Mouse (Mus musculus) heart, embryonic 15.5 days (tissue): ENCODE measurements around the gene Serf2. TPM values are rescaled to one million over a fixed set of nuclear protein-coding genes. Genes with fewer than 3 reads are reported as not detected.
"Not testable (repeated sequence)": the region's sequence is repeated elsewhere in the genome, so short reads cannot be mapped to it uniquely, and the experiment has no call there.

Experiments
- ATAC-seq: fragments of 200-750 bp; cut with Nextera tagmentation; replicated peaks from 2 replicates; pipeline ENCODE4 v1.8.0; 2017; ENCODE audit warnings: low read depth, moderate TSS enrichment; ENCODE audit not compliant: insufficient number of reproducible peaks, insufficient read depth, low FRiP score
- H3K27ac ChIP-seq: fragments of 300-500 bp; sonication (generic); 2 replicates; pipeline ENCODE4 v1.5.1; 2015; ENCODE audit warnings: mild to moderate bottlenecking, inconsistent platforms
- H3K27me3 ChIP-seq: fragments of 300-500 bp; sonication (generic); 2 replicates; pipeline ENCODE4 v1.6.1; 2015; ENCODE audit warnings: inconsistent platforms
- H3K36me3 ChIP-seq: fragments of 300-500 bp; sonication (generic); 2 replicates; pipeline ENCODE4 v1.6.1; 2015; ENCODE audit warnings: mild to moderate bottlenecking, inconsistent platforms
- H3K4me1 ChIP-seq: fragments of 300-500 bp; sonication (generic); replicated peaks from 2 replicates; pipeline ENCODE4 v1.6.1; 2015; ENCODE audit warnings: inconsistent platforms
- H3K4me2 ChIP-seq: fragments of 300-500 bp; sonication (generic); 2 replicates; pipeline ENCODE4 v1.6.1; 2015; ENCODE audit warnings: inconsistent platforms, mild to moderate bottlenecking, moderate library complexity
- H3K4me3 ChIP-seq: fragments of 300-500 bp; sonication (generic); 2 replicates; pipeline ENCODE4 v1.5.1; 2015; ENCODE audit warnings: mild to moderate bottlenecking, inconsistent platforms
- H3K9ac ChIP-seq: fragments of 300-500 bp; sonication (generic); 2 replicates; pipeline ENCODE4 v1.6.1; 2015; ENCODE audit warnings: mild to moderate bottlenecking, inconsistent platforms
- H3K9me3 ChIP-seq: fragments of 300-500 bp; sonication (generic); replicated peaks from 2 replicates; pipeline ENCODE4 v1.6.1; 2016; ENCODE audit warnings: inconsistent platforms
- WGBS: fragments of 180-500 bp; shearing (Covaris S2); methylation state at CpG from one replicate; pipeline ENCODE4 v1.1.7; 2015; ENCODE audit warnings: mixed read lengths; 5-methylcytosine and 5-hydroxymethylcytosine counted together
- polyA plus RNA-seq: library from polyadenylated mRNA; unstranded; fragments of >200 nt; fragmentation: Nextera tagmentation; extraction: Ambion mirVana; gene quantifications from 2 replicates; pipeline ENCODE4 v1.2.1, GENCODE M21; 2015

Gene Serf2
- polyA plus RNA-seq, 1 experiment from 2014 or later: 549 TPM

GRCm38 (mm10) chr2:121473301-121474179 is 24.5 kb downstream of the Serf2 start, which contains the start of gene Mfap1b:
TSS of gene Mfap1b (minus strand) at chr2:121474067.
- H3K9me3 ChIP-seq, H3K27me3 ChIP-seq, H3K4me1 ChIP-seq, H3K36me3 ChIP-seq: not testable (repeated sequence)
- peak within 1 kb of the TSS; percentile 67 for H3K9ac ChIP-seq
- peak within 1 kb of the TSS; percentile 62 for H3K27ac ChIP-seq
- H3K4me3 ChIP-seq: peak within 1 kb of the TSS; percentile 69
- peak; percentile 79 for ATAC-seq
- WGBS: 5% methylated on average over 41 of the region's 41 CpGs
- H3K4me2 ChIP-seq: peak within 1 kb of the TSS; percentile 75

GRCm38 (mm10) chr2:121474180-121474535 is 25.2 kb downstream of the Serf2 start:
- WGBS: 26% methylated on average over 8 of the region's 8 CpGs
- H3K27ac ChIP-seq: peak overlapping the region; percentile 62

GRCm38 (mm10) chr2:121475306-121475705 is 26.3 kb downstream of the Serf2 start:
- WGBS: 94% methylated on average over 2 of the region's 2 CpGs
- H3K9me3 ChIP-seq, H3K27ac ChIP-seq, H3K27me3 ChIP-seq, ATAC-seq, H3K9ac ChIP-seq, H3K4me2 ChIP-seq, H3K4me3 ChIP-seq, H3K36me3 ChIP-seq, H3K4me1 ChIP-seq: not testable (repeated sequence)

More at GRCm38 (mm10) chr2:121474180-121474535, 25.2 kb downstream of the Serf2 start:
- Histone ChIP-seq H3K4me3 (peak overlapping the region; percentile 69), H3K9me3 (no peaks in the 10 kb centered on the region), H3K27me3 (no peaks in the 10 kb centered on the region), H3K4me1 (peaks cover 3% of the 10 kb centered on the region), H3K4me2 (peak overlapping the region; percentile 75), H3K9ac (no peak overlapping the region), H3K36me3 (no peaks in the 10 kb centered on the region)
- ATAC-seq: no peak

- H3K27ac ChIP-seq: no peak overlapping the region
- no peak overlapping the region for H3K9ac ChIP-seq
- no peaks in the 10 kb centered on the region for H3K36me3 ChIP-seq
- H3K4me1 ChIP-seq: peaks cover 3% of the 10 kb centered on the region
- H3K9me3 ChIP-seq: no peaks in the 10 kb centered on the region
- no peak overlapping the region for H3K4me3 ChIP-seq
- no peak overlapping the region for H3K4me2 ChIP-seq
- no peak for ATAC-seq
- 79% methylated on average over 3 of the region's 3 CpGs for WGBS
- H3K27me3 ChIP-seq: no peaks in the 10 kb centered on the region
These were observed 28.7 kb downstream of the Serf2 start for GRCm38 (mm10) chr2:121477491-121478266.

GRCm38 (mm10) chr2:121480498-121480897 is 31.5 kb downstream of the Serf2 start:
- H3K9ac ChIP-seq: no peak overlapping the region
- H3K4me1 ChIP-seq: no peaks in the 10 kb centered on the region
- 59% methylated on average over 3 of the region's 3 CpGs for WGBS
- H3K9me3 ChIP-seq: no peaks in the 10 kb centered on the region
- no peak overlapping the region for H3K4me2 ChIP-seq
- no peak for ATAC-seq
- no peaks in the 10 kb centered on the region for H3K27me3 ChIP-seq
- H3K4me3 ChIP-seq: no peak overlapping the region
- H3K27ac ChIP-seq: no peak overlapping the region
- H3K36me3 ChIP-seq: no peaks in the 10 kb centered on the region

- not testable (repeated sequence) for H3K4me1 ChIP-seq, H3K4me3 ChIP-seq, ATAC-seq, H3K27ac ChIP-seq, H3K4me2 ChIP-seq, H3K9me3 ChIP-seq, H3K36me3 ChIP-seq, H3K27me3 ChIP-seq, H3K9ac ChIP-seq
- WGBS: 82% methylated on average over 13 of the region's 13 CpGs
These were observed 31.9 kb downstream of the Serf2 start for GRCm38 (mm10) chr2:121480916-121481315.

GRCm38 (mm10) chr2:121483576-121483975 is 34.6 kb downstream of the Serf2 start:
- Histone ChIP-seq H3K4me3 (no peak overlapping the region), H3K27ac (no peak overlapping the region), H3K4me2 (no peak overlapping the region), H3K27me3 (no peaks in the 10 kb centered on the region), H3K9ac (no peak overlapping the region), H3K9me3 (no peaks in the 10 kb centered on the region), H3K4me1 (no peaks in the 10 kb centered on the region), H3K36me3 (no peaks in the 10 kb centered on the region)
- no peak for ATAC-seq
- WGBS: 69% methylated on average over 8 of the region's 8 CpGs

- not testable (repeated sequence) for ATAC-seq, H3K27me3 ChIP-seq, H3K9ac ChIP-seq, H3K4me1 ChIP-seq, H3K4me3 ChIP-seq, H3K9me3 ChIP-seq, H3K4me2 ChIP-seq, H3K36me3 ChIP-seq, H3K27ac ChIP-seq
- WGBS: 82% methylated on average over 2 of the region's 2 CpGs
These were observed 35.4 kb downstream of the Serf2 start for GRCm38 (mm10) chr2:121484403-121484802.

GRCm38 (mm10) chr2:121501550-121501949 is 52.6 kb downstream of the Serf2 start:
- not testable (repeated sequence) for H3K9me3 ChIP-seq

GRCm38 (mm10) chr2:121505942-121506882 is 57.2 kb downstream of the Serf2 start, which contains the start of the genes Mfap1a and Wdr76:
TSS of gene Mfap1a (minus strand) at chr2:121506665.
TSS of gene Wdr76 (plus strand) at chr2:121506723.
- 4% methylated on average over 42 of the region's 42 CpGs for whole genome bisulfite sequencing
- not testable (repeated sequence) for H3K9me3 ChIP-seq, H3K27me3 ChIP-seq
- H3K9ac ChIP-seq: peak within 1 kb of the TSS; percentile 79
- H3K4me2 ChIP-seq: peak within 1 kb of the TSS; percentile 78
- H3K4me3 ChIP-seq: peak within 1 kb of the TSS; percentile 71
- peaks cover 16% of the 10 kb centered on the region for H3K4me1 ChIP-seq
- ATAC-seq: peak; percentile 88
- H3K27ac ChIP-seq: peak within 1 kb of the TSS; percentile 79
- peaks cover 11% of the 10 kb centered on the region for H3K36me3 ChIP-seq

More at GRCm38 (mm10) chr2:121501550-121501949, 52.6 kb downstream of the Serf2 start:
- WGBS: 85% methylated on average over 2 of the region's 6 CpGs
- ATAC-seq, H3K4me3 ChIP-seq, H3K27me3 ChIP-seq, H3K27ac ChIP-seq, H3K4me1 ChIP-seq, H3K9ac ChIP-seq, H3K4me2 ChIP-seq, H3K36me3 ChIP-seq: not testable (repeated sequence)
